Comparison of ENCODE assay signal across 19 mouse cellular contexts in genomic region chr6:145656740-145657591, GRCm38 (mm10). TPM values are rescaled to one million over a fixed set of nuclear protein-coding genes. Genes with fewer than 3 reads are reported as not detected.
DNase-seq lines count a peak whose midpoint lies in the region; ATAC-seq and TF ChIP-seq lines count a peak whose summit lies in the region.
"Had no signal": no experiment of that assay in that cellular context is flagged by ENCODE, and none has a peak within 500 bp of the region (broad histone marks: within the 10 kb centered on the region; RNA-seq: fewer than 3 reads in every experiment).

No protein-coding gene starts in this region.

- H3K4me1 ChIP-seq in kidney, adult 2 months (ENCODE audit: control insufficient read depth, insufficient read depth, low read length): no peaks in the 10 kb centered on the region
- no peaks in the 10 kb centered on the region; the same call in 1 of the 2 replicates for H3K4me1 ChIP-seq in lung, postnatal 0 days (ENCODE audit: insufficient read depth, low read depth, low read length)
- H3K4me1 ChIP-seq: limb, embryonic 12.5 days; neural tube, embryonic 13.5 days had no signal

- WGBS in kidney, adult 2 months: 60% methylated on average over 15 of the region's 15 CpGs
- 62% methylated on average over 15 of the region's 15 CpGs for WGBS in lung, postnatal 0 days

- ATAC-seq in lung, postnatal 0 days: peak; percentile 37; the same call in 1 of the 2 replicates
- no peak for ATAC-seq in erythroid progenitor cell, adult 5-6 weeks (replicated peaks; ENCODE audit: low FRiP score, poor library complexity, severe bottlenecking)
- no peak for ATAC-seq in megakaryocyte-erythroid progenitor cell, adult 5-6 weeks (replicated peaks; ENCODE audit: low FRiP score, low TSS enrichment, poor library complexity, severe bottlenecking)

- no peaks in the 10 kb centered on the region for H3K9me3 ChIP-seq in lung, postnatal 0 days (ENCODE audit: low read length)
- H3K9me3 ChIP-seq: neural tube, embryonic 13.5 days had no signal

- H3K27me3 ChIP-seq in kidney, adult 2 months (replicated peaks; ENCODE audit: control insufficient read depth, insufficient read depth, low read length): no peaks in the 10 kb centered on the region
- no peaks in the 10 kb centered on the region for H3K27me3 ChIP-seq in lung, postnatal 0 days (replicated peaks; ENCODE audit: insufficient read depth, low read length)
- H3K27me3 ChIP-seq: hindbrain, embryonic 12.5 days; limb, embryonic 12.5 days; neural tube, embryonic 13.5 days had no signal

- H3K9ac ChIP-seq in lung, postnatal 0 days (replicated peaks; ENCODE audit: low read depth): no peak overlapping the region
- H3K9ac ChIP-seq: hindbrain, embryonic 12.5 days; limb, embryonic 12.5 days; neural tube, embryonic 13.5 days had no signal

- no peak for TF ChIP-seq EP300 in lung, postnatal 0 days (IDR thresholded peaks at IDR 0.05)

- no peak overlapping the region for H3K4me3 ChIP-seq in kidney, adult 2 months (ENCODE audit: insufficient read depth, low read depth, low read length)
- H3K4me3 ChIP-seq in lung, postnatal 0 days (ENCODE audit: low read depth, low read length): no peak overlapping the region
- H3K4me3 ChIP-seq: hindbrain, embryonic 12.5 days; limb, embryonic 12.5 days; neural tube, embryonic 13.5 days had no signal

- H3K36me3 ChIP-seq in kidney, adult 2 months (ENCODE audit: control insufficient read depth, insufficient read depth, low read length): no peaks in the 10 kb centered on the region
- no peaks in the 10 kb centered on the region for H3K36me3 ChIP-seq in lung, postnatal 0 days (ENCODE audit: insufficient read depth, low read length)
- H3K36me3 ChIP-seq: G1E; hindbrain, embryonic 12.5 days; limb, embryonic 12.5 days; neural tube, embryonic 13.5 days had no signal

- TF ChIP-seq POLR2A in kidney, adult 2 months (IDR thresholded peaks at IDR 0.05; ENCODE audit: low read depth, low read length): no peak

- peak; percentile 53 for TF ChIP-seq CTCF in kidney, adult 2 months (conservative IDR thresholded peaks at IDR 0.05; ENCODE audit: insufficient read depth, insufficient read length, low read depth, low read length)
- TF ChIP-seq CTCF in lung, postnatal 0 days (IDR thresholded peaks at IDR 0.05): peak; percentile 66

- H3K4me2 ChIP-seq in lung, postnatal 0 days (replicated peaks; ENCODE audit: low read depth, low read length): no peak overlapping the region
- H3K4me2 ChIP-seq: hindbrain, embryonic 12.5 days; limb, embryonic 12.5 days; midbrain, embryonic 11.5 days; neural tube, embryonic 13.5 days had no signal

- no peak overlapping the region for H3K27ac ChIP-seq in kidney, adult 2 months (ENCODE audit: insufficient read depth, low read depth, low read length)
- no peak overlapping the region for H3K27ac ChIP-seq in lung, postnatal 0 days (ENCODE audit: low read length)
- H3K27ac ChIP-seq: hindbrain, embryonic 12.5 days; limb, embryonic 12.5 days; neural tube, embryonic 13.5 days had no signal

- DNase-seq in kidney, adult 2 months: peak; percentile 34
- no peak for DNase-seq in kidney, adult 8-10 months
- DNase-seq in lung, postnatal 0 days (ENCODE audit: low spot score): peak; percentile 39
- no peak for DNase-seq in lung, postnatal 4 days
- peak; percentile 84 for DNase-seq in ZHBTc4 (ENCODE audit: low read depth, low spot score)
- DNase-seq: adrenal gland, adult 8-10 months; cerebellum, adult 18-20 months; right cerebral cortex, adult 18-20 months; thymus, postnatal 36 days had no signal

RNA-seq across cellular contexts. Expression of gene Tuba3b, which starts 41.4 kb away (rescaled TPM):
- 0.17 and 0.58 TPM in 2 replicates for polyA plus RNA-seq in kidney, adult 2 months (2012; rRNA removed)
- not detected in 2 replicates for polyA plus RNA-seq in lung, postnatal 0 days (2015; fragmentation: Nextera tagmentation; extraction: Ambion mirVana)
- total RNA-seq in erythroid progenitor cell, adult 5-6 weeks (2015; ENCODE audit: low replicate concordance): not detected in 2 replicates
- not detected in 2 replicates for total RNA-seq in erythroid progenitor cell, adult 5-6 weeks (2017; ENCODE audit: low replicate concordance)
- not detected in 2 replicates for total RNA-seq in megakaryocyte-erythroid progenitor cell, adult 5-6 weeks (2014; fragmentation: Nextera tagmentation)
- total RNA-seq in megakaryocyte-erythroid progenitor cell, adult 5-6 weeks (2017): not detected in 2 replicates
- total RNA-seq: G1E; gastrocnemius, postnatal 4 days; layer of hippocampus, adult 8-10 months had no signal
- polyA plus RNA-seq: forebrain, embryonic 11.5 days; G1E; hindbrain, embryonic 12.5 days; limb, embryonic 12.5 days; midbrain, embryonic 11.5 days; neural tube, embryonic 13.5 days had no signal

RNA-seq across cellular contexts. Expression of gene Lmntd1, which starts 42.8 kb away (rescaled TPM):
- 0.34 and 0.37 TPM in 2 replicates for polyA plus RNA-seq in kidney, adult 2 months (2012; rRNA removed)
- 0.74 and 0.81 TPM in 2 replicates for polyA plus RNA-seq in lung, postnatal 0 days (2015; fragmentation: Nextera tagmentation; extraction: Ambion mirVana)
- total RNA-seq in erythroid progenitor cell, adult 5-6 weeks (2015; ENCODE audit: low replicate concordance): not detected in 2 replicates
- not detected in 2 replicates for total RNA-seq in erythroid progenitor cell, adult 5-6 weeks (2017; ENCODE audit: low replicate concordance)
- not detected in 2 replicates for total RNA-seq in megakaryocyte-erythroid progenitor cell, adult 5-6 weeks (2014; fragmentation: Nextera tagmentation)
- not detected in 2 replicates for total RNA-seq in megakaryocyte-erythroid progenitor cell, adult 5-6 weeks (2017)
- polyA plus RNA-seq: G1E had no signal

Comparison
In these comparisons a context has a peak if more than half of its experiments do, and no peak if none do; other contexts are left out.
1. DNase-seq: peak in kidney, adult 2 months (single experiment), lung, postnatal 0 days (single experiment) and ZHBTc4 (single experiment); none in kidney, adult 8-10 months (0 of 2) and lung, postnatal 4 days (0 of 2).